Mouse (Mus musculus) kidney, adult 2 months (tissue): Measurements from ENCODE around the gene Col4a1.

Experiments
- CTCF ChIP-seq: fragments of 200-500 bp; conservative IDR thresholded peaks from 2 replicates; pipeline ENCODE4 v1.5.1; 2011; ENCODE audit warnings: low read depth, mild to moderate bottlenecking, control low read depth, low read length, moderate library complexity, mixed read lengths; ENCODE audit not compliant: insufficient read depth, insufficient read length
- POLR2A ChIP-seq: fragments of 200-500 bp; IDR thresholded peaks from one replicate; pipeline ENCODE4 v1.6.1; 2011; ENCODE audit warnings: low read depth, low read length, control low read depth

DNA sequence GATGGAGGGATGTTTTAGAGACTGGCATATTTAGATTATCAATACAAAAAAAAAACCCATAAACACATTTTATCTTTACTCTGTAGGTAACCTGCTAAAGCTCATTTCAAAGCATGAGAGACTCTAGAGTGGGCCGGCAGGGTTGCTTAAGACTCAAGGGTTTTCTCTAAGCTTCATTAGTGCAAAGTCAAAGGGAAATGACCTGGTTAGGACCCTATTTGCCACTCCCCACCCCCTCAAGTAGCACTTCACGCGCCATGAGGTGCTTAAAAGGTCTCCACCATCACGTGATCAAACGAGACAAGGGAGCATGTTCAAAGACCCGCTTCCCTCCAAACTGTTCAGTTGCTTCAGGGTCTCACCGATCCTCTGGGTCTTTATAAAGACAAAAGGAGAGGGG lies 63.9 kb downstream of the Col4a1 start:
- no peak for TF ChIP-seq POLR2A
- no peak for TF ChIP-seq CTCF
